In genomic region chr16:17406512-17407231, GRCm38 (mm10) we compare ENCODE assay signal across 7 mouse cellular contexts. TPM values are rescaled to one million over a fixed set of nuclear protein-coding genes. Genes with fewer than 3 reads are reported as not detected.
A peak's percentile ranks its signal among the peaks of the same experiment; 100 is the strongest.
DNase-seq lines count a peak whose midpoint lies in the region; ATAC-seq lines count a peak whose summit lies in the region.

No protein-coding gene starts in this region.

- peaks cover 24% of the 10 kb centered on the region for H3K4me1 ChIP-seq in heart, embryonic 15.5 days (replicated peaks)
- H3K4me1 ChIP-seq in limb, embryonic 10.5 days = peaks cover 20% of the 10 kb centered on the region
- peaks cover 23% of the 10 kb centered on the region for H3K4me1 ChIP-seq in neural tube, embryonic 12.5 days

- no peaks in the 10 kb centered on the region for H3K27me3 ChIP-seq in heart, embryonic 15.5 days
- H3K27me3 ChIP-seq in limb, embryonic 10.5 days (ENCODE audit: low read depth, poor library complexity, severe bottlenecking) = no peaks in the 10 kb centered on the region
- H3K27me3 ChIP-seq in neural tube, embryonic 12.5 days (replicated peaks) = no peaks in the 10 kb centered on the region

- 32% methylated on average over 9 of the region's 9 CpGs for WGBS in heart, embryonic 15.5 days
- 41% methylated on average over 9 of the region's 9 CpGs for WGBS in limb, embryonic 10.5 days
- 42% methylated on average over 9 of the region's 9 CpGs for WGBS in neural tube, embryonic 12.5 days

- no peaks in the 10 kb centered on the region for H3K9me3 ChIP-seq in heart, embryonic 15.5 days (replicated peaks)
- no peaks in the 10 kb centered on the region for H3K9me3 ChIP-seq in limb, embryonic 10.5 days (replicated peaks)
- H3K9me3 ChIP-seq in neural tube, embryonic 12.5 days = no peaks in the 10 kb centered on the region

- H3K4me2 ChIP-seq in heart, embryonic 15.5 days = peak overlapping the region; percentile 66
- H3K4me2 ChIP-seq in neural tube, embryonic 12.5 days (replicated peaks) = peak overlapping the region; percentile 69

- DNase-seq in right cerebral cortex, postnatal 10 days (ENCODE audit: low spot score in 2 of 2) = peak; percentile 19 to 52
- no peak for DNase-seq in right cerebral cortex, postnatal 14 days
- DNase-seq in c-Kit-positive CD71-positive TER-119-negative erythroid progenitor cells, embryonic 14.5 days (ENCODE audit: low read depth) = peak; percentile 20
- no peak for DNase-seq in limb, embryonic 10.5 days (ENCODE audit: low spot score)
- DNase-seq in urinary bladder, postnatal 10 days (ENCODE audit: low spot score) = no peak

- ATAC-seq in heart, embryonic 15.5 days (replicated peaks; ENCODE audit: insufficient number of reproducible peaks, insufficient read depth, low FRiP score, low read depth) = no peak
- no peak for ATAC-seq in neural tube, embryonic 12.5 days (ENCODE audit: low FRiP score, low read depth)

- H3K36me3 ChIP-seq in heart, embryonic 15.5 days = no peaks in the 10 kb centered on the region
- peaks cover 12% of the 10 kb centered on the region; the same call in 1 of the 2 replicates for H3K36me3 ChIP-seq in limb, embryonic 10.5 days
- 0 out of 2 replicates have a peak, but pooled peaks cover 2% of the 10 kb centered on the region for H3K36me3 ChIP-seq in neural tube, embryonic 12.5 days

- peak overlapping the region; percentile 82 for H3K4me3 ChIP-seq in heart, embryonic 15.5 days
- peak overlapping the region; percentile 85 for H3K4me3 ChIP-seq in limb, embryonic 10.5 days
- peak overlapping the region; percentile 77 for H3K4me3 ChIP-seq in neural tube, embryonic 12.5 days

- peak overlapping the region; percentile 80 for H3K9ac ChIP-seq in heart, embryonic 15.5 days
- peak overlapping the region; percentile 79 for H3K9ac ChIP-seq in neural tube, embryonic 12.5 days

- no peak overlapping the region for H3K27ac ChIP-seq in heart, embryonic 15.5 days
- no peak overlapping the region for H3K27ac ChIP-seq in limb, embryonic 10.5 days
- no peak overlapping the region for H3K27ac ChIP-seq in neural tube, embryonic 12.5 days

RNA-seq across cellular contexts. Expression of gene Pi4ka, which starts 0.6 kb away (rescaled TPM):
- polyA plus RNA-seq in heart, embryonic 15.5 days (2015; fragmentation: Nextera tagmentation; extraction: Ambion mirVana) = 28.1 and 31.1 TPM in 2 replicates
- 30.1 and 37.6 TPM in 2 replicates for polyA plus RNA-seq in limb, embryonic 10.5 days (2016; fragmentation: Nextera tagmentation; extraction: Ambion mirVana)
- polyA plus RNA-seq in neural tube, embryonic 12.5 days (2016; fragmentation: Nextera tagmentation; extraction: Ambion mirVana) = 56.2 and 61.8 TPM in 2 replicates

RNA-seq across cellular contexts. Expression of gene Snap29, which starts 0.9 kb away (rescaled TPM):
- polyA plus RNA-seq in heart, embryonic 15.5 days (2015; fragmentation: Nextera tagmentation; extraction: Ambion mirVana) = 10.7 and 11.5 TPM in 2 replicates
- polyA plus RNA-seq in limb, embryonic 10.5 days (2016; fragmentation: Nextera tagmentation; extraction: Ambion mirVana) = 8.5 and 11.7 TPM in 2 replicates
- 18.1 and 19.8 TPM in 2 replicates for polyA plus RNA-seq in neural tube, embryonic 12.5 days (2016; fragmentation: Nextera tagmentation; extraction: Ambion mirVana)

RNA-seq across cellular contexts. Expression of gene Crkl, which starts 45.1 kb away (rescaled TPM):
- polyA plus RNA-seq in heart, embryonic 15.5 days (2015; fragmentation: Nextera tagmentation; extraction: Ambion mirVana) = 40.6 and 46.3 TPM in 2 replicates
- polyA plus RNA-seq in limb, embryonic 10.5 days (2016; fragmentation: Nextera tagmentation; extraction: Ambion mirVana) = 83.6 and 84.0 TPM in 2 replicates
- polyA plus RNA-seq in neural tube, embryonic 12.5 days (2016; fragmentation: Nextera tagmentation; extraction: Ambion mirVana) = 91.0 and 102 TPM in 2 replicates

Comparison
In these comparisons a context has a peak if more than half of its experiments do, and no peak if none do; other contexts are left out.
1. DNase-seq: peak in right cerebral cortex, postnatal 10 days (2 of 2) and c-Kit-positive CD71-positive TER-119-negative erythroid progenitor cells, embryonic 14.5 days (single experiment); none in right cerebral cortex, postnatal 14 days (single experiment), limb, embryonic 10.5 days (single experiment) and urinary bladder, postnatal 10 days (single experiment).
2. Peak in every context shown above with its lines, with median percentiles within 50 percentile points of each other: H3K4me3 ChIP-seq.